Mouse (Mus musculus): ENCODE results near the gene Pik3r5.

DNA sequence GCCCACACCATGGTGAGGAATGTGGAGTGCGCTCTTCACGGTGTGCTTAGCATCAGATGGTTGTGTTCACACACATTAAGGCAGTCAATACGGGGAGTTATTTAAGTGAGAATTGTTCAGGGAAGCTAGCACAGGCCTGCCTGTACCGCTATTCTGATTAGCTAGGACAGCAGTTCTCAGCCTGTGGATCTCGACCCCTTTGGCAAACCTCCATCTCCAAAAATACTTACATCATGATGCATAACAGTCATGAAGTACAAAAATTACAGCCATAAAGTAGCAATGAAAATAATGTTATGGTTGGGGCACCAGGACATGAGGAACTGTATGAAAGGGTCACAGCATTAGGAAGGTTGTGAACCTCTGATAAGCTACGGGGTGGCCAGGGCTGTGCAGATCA is 45.7 kb downstream of the Pik3r5 start:
- TF ChIP-seq EP300 (IDR thresholded peaks at IDR 0.05; ENCODE audit: low read depth) (no peak), CTCF (IDR thresholded peaks at IDR 0.05; ENCODE audit: low read depth) (no peak)
